Mouse (Mus musculus) gastrocnemius, adult 18-20 months (tissue): ENCODE measurements at regions not wholly inside any gene's neighbourhood (a gene's known extent, or its start where the extent isn't known, plus 50 kb on each side); places are given as distances from the start of the nearest gene placed in this dataset.

Source experiments
- DNase-seq: peaks from one replicate; pipeline ENCODE4 v3.0.0; 2021; ENCODE audit warnings: low spot score

DNA sequence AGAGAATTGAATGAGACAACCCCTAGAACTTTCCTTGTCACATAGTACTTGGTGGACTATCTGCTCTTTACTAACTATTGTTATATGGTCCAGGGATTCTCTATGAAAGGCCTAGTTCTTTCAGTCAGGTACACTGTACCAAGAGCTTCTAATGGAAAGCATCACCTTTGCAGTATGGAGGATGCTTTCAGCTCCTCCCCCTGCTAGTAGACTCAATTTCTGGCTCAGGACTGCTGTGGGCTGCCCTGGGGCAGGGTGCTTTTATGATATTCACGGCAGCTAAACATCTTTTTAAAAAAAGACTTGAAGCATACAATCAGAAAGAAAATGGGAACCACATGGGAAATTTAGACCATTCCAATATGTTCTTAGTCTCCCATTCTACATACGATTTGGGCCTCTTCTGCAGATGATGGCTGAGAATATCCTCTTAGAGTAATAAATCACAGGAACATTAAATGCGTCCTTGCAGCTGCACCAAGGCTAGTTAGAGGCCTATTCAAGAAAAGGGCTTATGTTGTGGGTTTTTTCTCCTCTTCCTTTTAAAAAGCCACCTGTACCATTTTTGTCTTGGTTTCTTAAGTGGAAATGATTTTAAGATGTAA, 61.7 kb upstream of the 6030498E09Rik start:
- DNase-seq, result no peak

DNA sequence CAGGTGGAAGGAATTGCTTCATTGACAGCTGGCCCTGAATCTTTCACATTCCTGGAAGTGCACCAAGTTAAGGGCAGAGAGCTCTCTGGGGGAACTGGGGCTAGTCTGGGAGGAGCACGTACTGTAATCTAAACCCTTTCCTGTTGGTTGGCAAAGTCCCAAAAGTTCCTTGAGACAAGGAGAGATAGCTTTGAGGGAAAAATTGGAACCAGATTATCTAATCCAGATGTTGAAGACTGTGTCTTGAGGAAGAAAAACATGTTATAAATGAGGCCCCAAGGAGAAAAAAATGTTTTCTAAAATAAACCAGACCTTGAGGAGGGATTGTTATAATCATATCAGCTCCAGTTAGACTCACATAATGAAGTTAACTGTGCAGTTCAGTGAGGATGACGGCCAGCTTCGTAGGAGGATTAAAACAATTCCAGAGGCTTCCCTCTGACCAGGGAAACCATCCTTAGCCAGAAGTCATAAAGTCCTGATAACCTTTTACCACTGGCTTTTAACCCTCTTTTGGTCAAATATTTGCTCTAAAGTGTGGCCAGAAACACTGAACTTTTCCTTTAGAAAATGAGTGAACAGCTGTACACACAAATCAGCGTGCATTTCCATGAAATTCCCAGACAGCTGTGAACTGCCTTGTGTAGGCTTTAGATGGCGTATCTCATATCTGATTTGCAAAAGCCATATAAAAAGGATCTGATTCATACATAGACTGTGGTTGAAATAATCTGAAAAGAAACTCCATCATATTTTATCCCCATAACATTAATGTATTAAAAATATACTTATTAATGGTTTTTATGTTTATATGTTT, 60.8 kb upstream of the 6030498E09Rik start:
- DNase-seq, result peak; percentile 52
